Mouse (Mus musculus): ENCODE measurements at regions not wholly inside any gene's neighbourhood (a gene's known extent, or its start where the extent isn't known, plus 50 kb on each side); places are given as distances from the start of the nearest gene placed in this dataset.

GRCm38 (mm10) chr5:43339671-43340070 lies 106.7 kb downstream of the Cpeb2 start:
- no peak for DNase-seq (ENCODE audit: extremely low read depth, insufficient read length, low spot score)

- no peak for DNase-seq (ENCODE audit: extremely low read depth, insufficient read length, low spot score)
These were observed 108.5 kb downstream of the Cpeb2 start for GRCm38 (mm10) chr5:43341475-43341874.

DNA sequence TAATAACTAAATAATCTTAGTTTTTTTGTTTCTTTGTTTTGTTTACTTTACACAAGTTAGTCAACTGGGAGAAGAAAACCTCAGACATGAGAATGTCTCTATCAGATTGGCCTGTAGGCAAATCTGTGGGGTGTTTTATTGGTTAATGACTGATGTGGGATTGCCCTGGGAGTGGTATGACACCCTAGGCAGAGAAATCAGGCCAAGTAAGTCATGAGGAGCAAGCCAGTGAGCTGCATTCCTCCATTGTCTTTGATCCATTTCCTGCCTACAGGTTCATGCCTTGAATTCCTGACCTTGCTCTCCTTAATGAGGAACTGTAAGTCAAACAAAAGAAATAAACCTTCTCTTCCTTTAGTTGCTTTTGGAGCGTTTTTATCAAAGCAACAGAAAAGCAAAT lies 111.5 kb downstream of the Cpeb2 start:
- DNase-seq (ENCODE audit: extremely low read depth, insufficient read length, low spot score) = no peak

GRCm38 (mm10) chr5:43350987-43351386 lies 118.0 kb downstream of the Cpeb2 start:
- no peak for DNase-seq (ENCODE audit: extremely low read depth, insufficient read length, low spot score)

DNA sequence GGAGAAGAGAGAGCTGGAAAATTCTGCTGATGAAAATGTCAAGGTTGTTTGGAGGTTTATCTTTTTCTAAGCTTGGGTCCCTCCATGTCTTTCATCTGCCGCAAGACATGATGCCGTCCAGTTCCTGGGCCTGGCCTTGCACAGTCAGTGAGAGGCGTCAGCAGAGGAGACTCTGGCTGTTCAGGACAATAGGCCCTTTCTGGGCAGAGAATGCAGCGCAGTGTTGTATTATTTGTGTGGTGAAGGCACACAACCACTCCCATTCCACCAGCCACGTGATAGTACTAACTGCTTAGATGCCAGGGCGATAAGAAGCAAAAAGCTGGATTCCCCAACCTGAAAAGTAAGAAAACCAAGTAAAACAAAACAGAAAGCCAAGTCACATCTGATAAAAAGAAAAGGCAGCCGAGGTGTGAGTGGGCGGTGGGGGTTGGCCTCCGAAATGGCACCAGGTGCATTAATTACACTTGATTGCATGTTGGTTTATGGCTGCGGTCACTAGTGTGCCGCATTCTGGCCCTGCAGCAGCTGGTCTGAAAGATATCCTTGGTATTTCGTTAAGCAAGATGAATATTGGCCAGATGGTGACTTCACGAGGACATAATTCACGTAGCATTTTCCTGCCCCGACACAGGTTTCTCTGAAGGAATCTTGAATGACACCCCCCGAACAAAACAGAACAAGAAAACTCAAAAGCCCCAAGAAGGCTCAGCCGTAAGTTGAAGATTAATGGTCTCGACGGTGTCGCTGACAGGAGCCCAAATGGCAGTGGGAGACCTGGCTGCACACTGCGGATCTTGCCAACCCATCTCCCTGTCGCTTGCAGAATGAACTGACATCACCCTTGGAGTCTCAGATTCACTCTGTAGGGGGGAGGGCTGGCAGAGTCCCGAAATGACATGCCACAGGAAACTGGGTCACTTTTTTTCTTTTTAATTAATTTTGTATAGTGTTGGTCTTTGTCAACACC lies 120.3 kb downstream of the Cpeb2 start:
- DNase-seq (ENCODE audit: extremely low read depth, insufficient read length, low spot score) = no peak

DNA sequence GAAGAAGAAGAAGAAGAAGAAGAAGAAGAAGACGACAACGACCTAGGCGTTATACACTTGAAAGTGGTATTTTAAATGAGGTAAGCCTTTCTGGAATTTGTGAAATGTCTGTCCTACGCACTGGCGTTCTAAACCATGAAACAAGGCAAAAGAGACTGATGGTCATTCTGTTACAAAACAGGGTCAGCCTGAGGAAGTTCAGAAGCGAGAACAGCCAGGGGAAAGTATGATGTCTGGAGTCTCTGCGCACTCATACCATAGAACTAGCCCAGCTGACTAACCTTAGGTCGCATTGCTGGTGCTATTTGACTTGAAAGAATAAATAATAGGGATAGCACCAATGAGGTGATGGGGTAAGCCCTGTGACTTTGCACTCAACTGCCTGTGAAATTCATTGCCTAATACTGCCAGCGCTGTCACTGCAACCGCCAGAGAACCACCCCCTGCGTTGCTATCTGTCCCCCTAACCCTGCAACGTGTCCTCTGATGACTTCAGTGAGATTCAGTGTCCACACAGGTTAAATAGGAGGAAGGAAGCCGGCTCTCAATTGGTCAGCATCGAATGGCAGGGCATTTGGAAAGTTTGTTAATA lies 121.5 kb downstream of the Cpeb2 start:
- no peak for DNase-seq (ENCODE audit: extremely low read depth, insufficient read length, low spot score)

GRCm38 (mm10) chr5:43355026-43355580 lies 122.1 kb downstream of the Cpeb2 start:
- DNase-seq (ENCODE audit: extremely low read depth, insufficient read length, low spot score) = peak; percentile 84

DNA sequence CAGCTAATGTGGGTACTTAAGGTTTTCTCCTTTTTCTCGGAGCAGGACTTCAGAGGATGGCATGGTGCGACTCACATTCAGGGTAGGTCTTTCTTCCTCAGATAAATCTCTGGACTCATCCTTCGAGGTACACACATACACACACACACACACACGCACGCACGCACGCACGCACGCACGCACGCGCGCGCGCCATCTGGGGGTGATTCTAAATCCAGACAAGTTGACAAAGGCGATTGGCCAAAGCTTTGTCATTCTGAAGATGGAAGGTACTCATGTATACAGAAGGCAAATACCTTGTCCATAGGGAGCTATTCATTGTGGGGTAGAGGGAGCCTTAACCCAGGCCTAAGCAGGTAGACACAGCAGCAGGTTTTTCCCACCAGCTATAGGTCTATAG lies 122.9 kb downstream of the Cpeb2 start:
- no peak for DNase-seq (ENCODE audit: extremely low read depth, insufficient read length, low spot score)

GRCm38 (mm10) chr5:43357100-43357680 lies 124.2 kb downstream of the Cpeb2 start:
- no peak for DNase-seq (ENCODE audit: extremely low read depth, insufficient read length, low spot score)

- no peak for DNase-seq (ENCODE audit: extremely low read depth, insufficient read length, low spot score)
These were observed 124.9 kb downstream of the Cpeb2 start for GRCm38 (mm10) chr5:43357901-43358300.

DNA sequence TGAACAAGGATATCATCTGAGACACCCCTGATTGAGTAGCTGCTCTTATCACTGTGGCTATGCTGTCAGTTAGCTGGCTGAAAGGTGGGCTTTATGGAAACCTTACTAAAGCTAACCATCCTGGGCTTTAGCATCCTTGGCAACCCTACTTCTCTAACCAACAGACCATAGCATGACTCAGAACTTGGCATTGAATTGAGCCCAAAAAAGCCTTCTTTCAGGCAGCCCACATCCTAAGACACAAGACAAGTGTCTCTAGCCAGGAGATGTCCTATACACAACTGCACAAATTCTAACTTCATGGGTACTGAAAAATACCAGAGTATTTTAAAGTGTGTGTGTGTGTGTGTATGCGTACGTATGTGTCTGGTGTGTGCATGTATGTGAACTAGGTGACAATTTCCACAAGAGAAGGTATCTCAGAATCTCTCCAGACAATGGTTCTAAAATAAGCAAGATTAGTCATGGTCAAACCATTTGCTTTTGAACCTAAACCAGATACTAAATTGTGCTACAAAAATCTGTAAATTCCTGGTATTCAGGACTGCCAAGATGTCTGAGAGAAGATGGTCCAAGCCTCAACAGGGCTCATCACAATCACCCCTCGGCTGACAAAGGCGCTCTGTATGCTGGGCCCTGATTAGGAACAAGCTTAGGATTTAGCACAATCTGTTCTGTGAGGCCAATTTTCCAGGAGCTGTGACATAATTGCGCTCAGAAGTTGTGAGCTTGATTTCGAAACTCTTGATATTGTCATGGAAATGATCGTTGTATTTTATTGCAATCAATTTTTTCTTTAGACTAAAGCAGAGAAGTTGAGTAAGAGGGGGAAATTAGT lies 126.2 kb downstream of the Cpeb2 start:
- peak; percentile 63 for DNase-seq (ENCODE audit: extremely low read depth, insufficient read length, low spot score)

DNA sequence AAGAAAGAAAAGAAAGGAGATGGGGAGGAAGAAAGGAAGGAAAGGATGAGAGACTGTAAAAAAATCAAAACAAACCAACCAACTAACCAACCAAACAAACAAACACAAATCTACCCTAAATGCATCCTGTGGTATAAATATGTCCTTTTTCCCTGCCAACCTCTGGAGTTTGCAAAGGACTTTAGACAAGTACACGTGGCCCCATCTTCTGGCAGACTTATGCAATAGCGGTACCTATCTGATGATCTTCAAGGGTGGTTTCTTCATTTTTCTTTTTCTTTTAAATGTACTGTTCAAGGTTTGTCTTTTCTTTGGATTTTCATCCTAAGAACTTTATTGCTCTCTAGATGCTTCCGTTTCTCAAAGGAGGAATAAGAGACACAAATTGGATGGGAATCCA lies 127.3 kb downstream of the Cpeb2 start:
- no peak for DNase-seq (ENCODE audit: extremely low read depth, insufficient read length, low spot score)

GRCm38 (mm10) chr5:43361026-43361425 lies 128.1 kb downstream of the Cpeb2 start:
- DNase-seq (ENCODE audit: extremely low read depth, insufficient read length, low spot score) = no peak

- DNase-seq (ENCODE audit: extremely low read depth, insufficient read length, low spot score) = no peak
These were observed 139.4 kb downstream of the Cpeb2 start for GRCm38 (mm10) chr5:43372385-43372784.

DNA sequence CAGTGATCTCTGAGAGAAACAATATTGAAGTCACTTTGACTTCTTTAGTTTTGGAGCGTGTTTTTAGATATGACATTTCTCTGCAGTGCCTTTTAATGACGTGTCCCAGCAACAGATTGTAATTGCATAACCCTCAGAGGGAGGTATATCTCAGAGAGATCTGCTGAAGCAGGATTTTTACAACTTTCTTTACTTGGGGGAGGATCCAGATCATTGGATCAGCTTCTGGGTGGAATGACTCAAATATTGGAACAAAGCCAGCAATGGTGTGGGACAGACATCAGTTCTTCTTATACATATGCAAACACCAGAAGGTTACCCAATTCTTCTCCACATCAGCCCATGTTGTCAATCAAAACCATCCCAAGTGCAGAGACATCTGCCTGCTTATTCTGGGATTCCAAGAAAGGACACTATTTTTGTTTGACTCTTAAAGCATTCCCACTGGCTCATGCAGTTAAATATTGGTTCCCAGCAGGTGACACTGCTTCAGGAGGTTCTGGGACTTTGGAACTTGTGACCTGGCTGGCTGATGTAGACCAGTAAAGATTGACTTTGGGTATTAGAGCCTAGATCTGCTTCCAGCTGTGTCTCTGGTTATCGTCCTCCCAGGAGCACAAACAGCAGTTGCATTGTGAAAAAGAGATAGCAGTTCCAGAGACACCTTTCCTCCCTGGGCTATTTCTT lies 130.5 kb upstream of the C1qtnf7 start:
- DNase-seq (ENCODE audit: extremely low read depth, insufficient read length, low spot score) = no peak

- no peak for DNase-seq (ENCODE audit: extremely low read depth, insufficient read length, low spot score)
These were observed 124.3 kb upstream of the C1qtnf7 start for GRCm38 (mm10) chr5:43390997-43391396.

DNA sequence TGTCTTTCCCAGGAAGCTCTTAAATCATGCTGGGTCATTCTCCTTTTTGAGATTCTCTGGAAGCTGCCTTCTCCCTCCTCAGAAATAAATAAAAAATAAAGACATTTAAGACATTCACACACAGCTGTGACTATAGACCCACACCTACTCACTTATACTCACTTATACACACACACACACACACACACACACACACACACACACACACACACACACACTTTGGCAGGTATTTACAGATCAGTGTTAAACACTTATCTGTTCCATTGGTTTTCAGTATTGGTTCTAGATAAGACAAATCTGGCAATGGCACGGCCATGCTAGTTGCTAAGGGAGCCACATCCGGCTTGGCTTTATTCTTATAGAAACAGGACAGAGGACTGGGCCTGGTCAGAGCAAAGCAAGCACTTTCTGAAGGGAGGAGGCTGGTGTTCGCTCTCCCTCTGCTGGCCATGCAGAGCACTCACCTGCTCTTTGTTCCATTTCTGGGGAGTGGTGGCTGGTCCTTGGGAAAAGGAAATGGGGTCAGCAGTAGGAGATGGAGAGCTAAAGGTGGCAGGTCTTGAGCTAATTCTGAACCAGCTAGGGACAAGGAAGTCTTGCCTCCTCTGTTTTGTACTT lies 123.8 kb upstream of the C1qtnf7 start:
- peak; percentile 30 for DNase-seq (ENCODE audit: extremely low read depth, insufficient read length, low spot score)

DNA sequence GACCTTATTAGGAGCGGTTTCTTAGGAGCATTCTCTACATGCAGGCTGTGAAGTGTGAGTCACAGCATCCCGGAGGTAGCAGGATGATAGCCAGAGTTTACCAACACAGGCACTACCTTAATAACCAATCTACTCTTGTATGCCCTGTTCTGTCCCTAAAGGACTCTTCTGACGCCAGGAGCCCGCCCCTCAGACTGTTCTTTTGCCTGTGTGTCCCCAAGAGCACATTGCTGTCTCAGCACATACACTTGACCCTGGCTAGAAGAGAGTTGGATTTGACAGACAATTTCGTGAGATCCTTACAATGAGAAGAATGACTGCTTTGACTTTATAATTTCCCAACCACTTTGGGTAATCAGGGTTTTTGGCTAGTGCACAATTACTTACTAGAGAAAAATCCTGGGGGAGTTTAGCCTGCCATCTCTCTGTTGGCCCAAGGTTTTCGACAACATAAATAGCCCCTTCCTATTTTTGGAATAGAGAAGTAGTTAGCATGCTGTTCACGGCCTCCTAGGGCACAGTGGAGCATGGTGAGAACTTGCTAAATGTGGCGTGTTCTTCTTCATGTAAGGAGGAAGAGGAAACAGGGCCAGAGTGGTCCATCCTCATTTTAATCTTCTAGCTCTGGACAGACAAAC lies 122.3 kb upstream of the C1qtnf7 start:
- no peak for DNase-seq (ENCODE audit: extremely low read depth, insufficient read length, low spot score)

- DNase-seq (ENCODE audit: extremely low read depth, insufficient read length, low spot score) = no peak
These were observed 98.1 kb upstream of the C1qtnf7 start for GRCm38 (mm10) chr5:43417259-43417658.
